Mouse (Mus musculus) embryonic fibroblast, embryonic 13.5 days (primary cell): ENCODE measurements around the gene Dyrk1a.

Experiments
- CTCF ChIP-seq: IDR thresholded peaks from 2 replicates; pipeline ENCODE4 v1.5.1; 2011; ENCODE audit warnings: mild to moderate bottlenecking, control low read depth, low read length, moderate library complexity, borderline replicate concordance; ENCODE audit not compliant: insufficient read depth
- POLR2A ChIP-seq: IDR thresholded peaks from 2 replicates; pipeline ENCODE4 v1.6.1; 2011; ENCODE audit warnings: low read depth, mild to moderate bottlenecking, control low read depth, low read length, moderate library complexity

GRCm38 (mm10) chr16:94572422-94572821 is 2.6 kb downstream of the Dyrk1a start:
- TF ChIP-seq POLR2A (no peak), CTCF (no peak)
